14 mouse cellular contexts compared by ENCODE assay signal in genomic region chr11:19917381-19918245, GRCm38 (mm10). TPM values are rescaled to one million over a fixed set of nuclear protein-coding genes. Genes with fewer than 3 reads are reported as not detected.
DNase-seq lines count a peak whose midpoint lies in the region; ATAC-seq lines count a peak whose summit lies in the region.
"Had no signal": no experiment of that assay in that cellular context is flagged by ENCODE, and none has a peak within 500 bp of the region (broad histone marks: within the 10 kb centered on the region; RNA-seq: fewer than 3 reads in every experiment).

No protein-coding gene starts in this region.

- H3K4me1 ChIP-seq in midbrain, embryonic 14.5 days (ENCODE audit: control insufficient read depth, insufficient read depth, low read length): peaks cover 11% of the 10 kb centered on the region

- ATAC-seq in midbrain, embryonic 14.5 days (ENCODE audit: low FRiP score, low TSS enrichment): no peak
- ATAC-seq: intestine, postnatal 0 days had no signal

- H3K9ac ChIP-seq in midbrain, embryonic 14.5 days (replicated peaks; ENCODE audit: low read length): no peak overlapping the region
- H3K9ac ChIP-seq: stomach, embryonic 15.5 days had no signal

- H3K9me3 ChIP-seq in midbrain, embryonic 14.5 days (ENCODE audit: control insufficient read depth, low read length): no peaks in the 10 kb centered on the region
- H3K9me3 ChIP-seq: stomach, embryonic 15.5 days had no signal

- H3K4me3 ChIP-seq in midbrain, embryonic 14.5 days (replicated peaks; ENCODE audit: low read depth, low read length): no peak overlapping the region
- H3K4me3 ChIP-seq: stomach, embryonic 15.5 days had no signal

- peak; percentile 61 to 64 for DNase-seq in cerebellum, adult 18-20 months
- DNase-seq in cerebellum, postnatal 4 days (ENCODE audit: low spot score in 2 of 2): no peak
- peak; percentile 33 for DNase-seq in left cerebral cortex, postnatal 4 days
- DNase-seq in left cerebral cortex, postnatal 25 days (ENCODE audit: low spot score in 2 of 2): no peak
- DNase-seq in cerebellum, adult 9-10 months: peak; percentile 77
- DNase-seq in midbrain, embryonic 14.5 days: peak; percentile 39
- DNase-seq in right cerebral cortex, postnatal 4 days: no peak
- no peak for DNase-seq in layer of hippocampus, adult 9-10 months (ENCODE audit: low spot score)
- DNase-seq: adrenal gland, postnatal 10 days; right cerebral cortex, postnatal 25 days had no signal

- WGBS in midbrain, embryonic 14.5 days: 6% methylated on average over 9 of the region's 9 CpGs

- H3K27ac ChIP-seq in midbrain, embryonic 14.5 days (replicated peaks; ENCODE audit: low read depth, low read length): no peak overlapping the region
- H3K27ac ChIP-seq: macrophage; stomach, embryonic 15.5 days had no signal

- H3K4me2 ChIP-seq in midbrain, embryonic 14.5 days (ENCODE audit: low read length): no peak overlapping the region
- H3K4me2 ChIP-seq: liver, embryonic 11.5 days; stomach, embryonic 15.5 days had no signal

- intact Hi-C loops in left cerebral cortex, postnatal 4 days (cut with DNase I): no loop called here
- intact Hi-C loops in left cerebral cortex, postnatal 25 days (cut with DNase I): no loop called here

- H3K27me3 ChIP-seq in midbrain, embryonic 14.5 days (ENCODE audit: control insufficient read depth, insufficient read depth, low read length): 0 out of 2 replicates have a peak, but pooled peaks cover 4% of the 10 kb centered on the region
- H3K27me3 ChIP-seq: stomach, embryonic 15.5 days had no signal

- H3K36me3 ChIP-seq in midbrain, embryonic 14.5 days (ENCODE audit: control insufficient read depth, insufficient read depth, low read length): no peaks in the 10 kb centered on the region
- H3K36me3 ChIP-seq: stomach, embryonic 15.5 days had no signal

RNA-seq across cellular contexts. Expression of gene Spred2, which starts 6.6 kb away (rescaled TPM):
- total RNA-seq in left cerebral cortex, postnatal 4 days (2021): 10 to 100 TPM; 52.1 to 57.0 TPM
- total RNA-seq in left cerebral cortex, postnatal 25 days (2021): 100 to 1,000 TPM in 1 of 2 experiments, 10 to 100 TPM in 1; 83.7 to 110 TPM
- polyA plus RNA-seq in midbrain, embryonic 14.5 days (2014; fragmentation: Nextera tagmentation; extraction: Ambion mirVana): 5.5 and 6.2 TPM in 2 replicates

Comparison
In these comparisons a context has a peak if more than half of its experiments do, and no peak if none do; other contexts are left out.
1. DNase-seq: peak in cerebellum, adult 18-20 months (2 of 2), left cerebral cortex, postnatal 4 days (single experiment), cerebellum, adult 9-10 months (single experiment) and midbrain, embryonic 14.5 days (single experiment); none in cerebellum, postnatal 4 days (0 of 2), left cerebral cortex, postnatal 25 days (0 of 2), right cerebral cortex, postnatal 4 days (single experiment) and layer of hippocampus, adult 9-10 months (single experiment).